Mouse (Mus musculus): Measurements from ENCODE around the gene Atf2. TPM values are rescaled to one million over a fixed set of nuclear protein-coding genes. Genes with fewer than 3 reads are reported as not detected.
A peak's percentile ranks its signal among the peaks of the same experiment; 100 is the strongest.
"Not testable (repeated sequence)": the region's sequence is repeated elsewhere in the genome, so short reads cannot be mapped to it uniquely, and the experiment has no call there.

Atf2 gene
- polyA plus RNA-seq, 1 experiment from 2014 or later = 14.4 TPM

- H3K4me1 ChIP-seq (ENCODE audit: insufficient read depth) = peaks cover 13% of the 10 kb centered on the region
- H3K4me3 ChIP-seq (ENCODE audit: low read depth, low read length) = no peak overlapping the region
- H3K9me3 ChIP-seq (ENCODE audit: low read length) = no peaks in the 10 kb centered on the region
- H3K27ac ChIP-seq (ENCODE audit: low read depth) = no peak overlapping the region
- ATAC-seq (no peak), DNase-seq (no peak)
- WGBS (ENCODE audit: insufficient replicate concordance) = 64% methylated on average over 2 of the region's 2 CpGs
- TF ChIP-seq EP300 (IDR thresholded peaks at IDR 0.05; ENCODE audit: low read depth) = no peak
- TF ChIP-seq CTCF (IDR thresholded peaks at IDR 0.05; ENCODE audit: low read depth) = no peak
- no peak overlapping the region for H3K9ac ChIP-seq (replicated peaks)
- H3K27me3 ChIP-seq (ENCODE audit: insufficient read depth, low read length) = no peaks in the 10 kb centered on the region
- H3K36me3 ChIP-seq (replicated peaks; ENCODE audit: insufficient read depth, low read length) = peaks cover 29% of the 10 kb centered on the region
- H3K4me2 ChIP-seq (ENCODE audit: low read depth, low read length) = peak overlapping the region; percentile 38; the same call in 1 of the 2 replicates
Observed at GRCm38 (mm10) chr2:73909116-73909515, 16.7 kb upstream of the Atf2 start.

- not testable (repeated sequence) for H3K27ac ChIP-seq (ENCODE audit: low read depth); H3K9ac ChIP-seq (replicated peaks); H3K9me3 ChIP-seq (ENCODE audit: low read length); H3K27me3 ChIP-seq (ENCODE audit: insufficient read depth, low read length); H3K4me2 ChIP-seq (ENCODE audit: low read depth, low read length); H3K4me3 ChIP-seq (ENCODE audit: low read depth, low read length); H3K4me1 ChIP-seq (ENCODE audit: insufficient read depth); DNase-seq; ATAC-seq
- peaks cover 26% of the 10 kb centered on the region for H3K36me3 ChIP-seq (replicated peaks; ENCODE audit: insufficient read depth, low read length)
Observed at GRCm38 (mm10) chr2:73904679-73905078, 12.2 kb upstream of the Atf2 start.

GRCm38 (mm10) chr2:73903536-73903935, 11.1 kb upstream of the Atf2 start:
- Histone ChIP-seq H3K9me3 (ENCODE audit: low read length) (no peaks in the 10 kb centered on the region), H3K9ac (replicated peaks) (no peak overlapping the region), H3K27me3 (ENCODE audit: insufficient read depth, low read length) (no peaks in the 10 kb centered on the region), H3K27ac (ENCODE audit: low read depth) (no peak overlapping the region), H3K4me2 (ENCODE audit: low read depth, low read length) (no peak overlapping the region), H3K36me3 (replicated peaks; ENCODE audit: insufficient read depth, low read length) (peaks cover 17% of the 10 kb centered on the region), H3K4me1 (ENCODE audit: insufficient read depth) (0 out of 2 replicates have a peak, but pooled peaks cover under 1% of the 10 kb centered on the region), H3K4me3 (ENCODE audit: low read depth, low read length) (no peak overlapping the region)
- TF ChIP-seq EP300 (IDR thresholded peaks at IDR 0.05; ENCODE audit: low read depth) (no peak), CTCF (IDR thresholded peaks at IDR 0.05; ENCODE audit: low read depth) (no peak)
- 92% methylated on average over 2 of the region's 2 CpGs for WGBS (ENCODE audit: insufficient replicate concordance)
- DNase-seq = no peak
- ATAC-seq = no peak; the same call in 1 of the 2 replicates

DNA sequence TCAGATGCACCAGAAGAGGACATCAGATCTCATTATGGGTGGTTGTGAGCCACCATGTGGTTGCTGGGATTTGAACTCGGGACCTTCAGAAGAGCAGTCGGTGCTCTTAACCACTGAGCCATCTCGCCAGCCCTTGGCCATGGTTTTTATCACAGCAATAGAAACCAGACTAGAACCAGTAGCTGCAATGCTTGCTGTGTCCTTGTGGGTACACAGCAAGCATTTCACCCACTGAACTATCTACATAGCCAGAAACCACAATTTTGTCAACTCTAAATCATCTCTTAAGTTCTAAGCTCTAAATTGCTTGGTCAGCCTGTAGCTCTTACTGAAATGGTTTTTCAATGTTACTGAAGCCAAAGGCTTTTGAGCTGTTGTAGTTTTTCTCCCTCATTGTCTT, 9.9 kb upstream of the Atf2 start:
- not testable (repeated sequence) for ATAC-seq; H3K4me1 ChIP-seq (ENCODE audit: insufficient read depth); H3K36me3 ChIP-seq (replicated peaks; ENCODE audit: insufficient read depth, low read length); DNase-seq; H3K4me3 ChIP-seq (ENCODE audit: low read depth, low read length); H3K4me2 ChIP-seq (ENCODE audit: low read depth, low read length); H3K27me3 ChIP-seq (ENCODE audit: insufficient read depth, low read length); H3K27ac ChIP-seq (ENCODE audit: low read depth); H3K9me3 ChIP-seq (ENCODE audit: low read length); H3K9ac ChIP-seq (replicated peaks)
- 88% methylated on average over 3 of the region's 3 CpGs for WGBS (ENCODE audit: insufficient replicate concordance)

DNA sequence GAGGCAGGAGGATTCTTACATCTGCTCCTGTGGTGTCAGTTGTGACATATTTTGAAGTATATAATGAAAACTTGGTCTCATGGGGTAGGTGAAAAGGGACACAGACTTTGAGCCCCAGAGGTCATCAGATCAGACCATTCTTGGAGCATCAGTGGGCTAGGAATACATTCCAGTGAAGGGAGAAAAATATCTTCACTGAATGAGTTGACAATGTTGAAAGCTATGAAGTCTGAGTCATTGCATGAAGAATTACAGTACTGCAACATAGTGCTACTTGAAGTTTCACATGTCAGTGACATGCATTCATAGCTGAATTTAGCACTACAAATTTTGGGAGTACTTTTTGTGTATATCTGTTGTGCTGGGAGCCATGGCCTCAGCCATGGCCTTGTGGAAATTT, 8.7 kb upstream of the Atf2 start:
- no peaks in the 10 kb centered on the region for H3K4me1 ChIP-seq (ENCODE audit: insufficient read depth)
- DNase-seq (no peak), ATAC-seq (no peak)
- no peak overlapping the region for H3K27ac ChIP-seq (ENCODE audit: low read depth)
- no peak overlapping the region for H3K4me2 ChIP-seq (ENCODE audit: low read depth, low read length)
- H3K9me3 ChIP-seq (ENCODE audit: low read length) = no peaks in the 10 kb centered on the region
- no peak for TF ChIP-seq CTCF (IDR thresholded peaks at IDR 0.05; ENCODE audit: low read depth)
- TF ChIP-seq EP300 (IDR thresholded peaks at IDR 0.05; ENCODE audit: low read depth) = no peak
- no peak overlapping the region for H3K4me3 ChIP-seq (ENCODE audit: low read depth, low read length)
- H3K36me3 ChIP-seq (replicated peaks; ENCODE audit: insufficient read depth, low read length) = no peaks in the 10 kb centered on the region
- H3K27me3 ChIP-seq (ENCODE audit: insufficient read depth, low read length) = no peaks in the 10 kb centered on the region
- H3K9ac ChIP-seq (replicated peaks) = no peak overlapping the region

- no peaks in the 10 kb centered on the region for H3K9me3 ChIP-seq (ENCODE audit: low read length)
- H3K27me3 ChIP-seq (ENCODE audit: insufficient read depth, low read length) = no peaks in the 10 kb centered on the region
- no peak overlapping the region for H3K4me2 ChIP-seq (ENCODE audit: low read depth, low read length)
- DNase-seq (no peak), ATAC-seq (no peak)
- H3K4me3 ChIP-seq (ENCODE audit: low read depth, low read length) = no peak overlapping the region
- no peak overlapping the region for H3K9ac ChIP-seq (replicated peaks)
- no peaks in the 10 kb centered on the region for H3K4me1 ChIP-seq (ENCODE audit: insufficient read depth)
- 45% methylated on average over 1 of the region's 1 CpGs for WGBS (ENCODE audit: insufficient replicate concordance)
- TF ChIP-seq CTCF (IDR thresholded peaks at IDR 0.05; ENCODE audit: low read depth) = no peak
- TF ChIP-seq EP300 (IDR thresholded peaks at IDR 0.05; ENCODE audit: low read depth) = no peak
- no peaks in the 10 kb centered on the region for H3K36me3 ChIP-seq (replicated peaks; ENCODE audit: insufficient read depth, low read length)
- H3K27ac ChIP-seq (ENCODE audit: low read depth) = no peak overlapping the region
Observed at GRCm38 (mm10) chr2:73900364-73900763, 7.9 kb upstream of the Atf2 start.

DNA sequence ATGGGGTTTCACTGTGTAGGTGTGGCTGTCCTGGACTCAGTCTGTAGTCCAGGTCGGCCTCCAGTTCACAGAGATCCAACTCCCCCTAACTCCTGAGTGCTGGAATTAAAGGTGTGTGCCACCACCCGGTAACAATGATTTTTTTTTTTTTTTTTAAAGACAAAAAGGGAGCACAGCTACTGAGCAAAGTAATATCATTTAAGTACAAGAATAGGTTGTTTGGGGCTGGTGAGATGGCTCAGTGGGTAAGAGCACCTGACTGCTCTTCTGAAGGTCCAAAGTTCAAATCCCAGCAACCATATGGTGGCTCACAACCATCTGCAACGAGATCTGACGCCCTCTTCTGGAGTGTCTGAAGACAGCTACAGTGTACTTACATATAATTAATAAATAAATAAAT, 4.5 kb upstream of the Atf2 start:
- not testable (repeated sequence) for H3K27ac ChIP-seq (ENCODE audit: low read depth); DNase-seq; H3K4me1 ChIP-seq (ENCODE audit: insufficient read depth); H3K36me3 ChIP-seq (replicated peaks; ENCODE audit: insufficient read depth, low read length); H3K4me3 ChIP-seq (ENCODE audit: low read depth, low read length); H3K27me3 ChIP-seq (ENCODE audit: insufficient read depth, low read length); H3K9me3 ChIP-seq (ENCODE audit: low read length); ATAC-seq; H3K9ac ChIP-seq (replicated peaks); H3K4me2 ChIP-seq (ENCODE audit: low read depth, low read length)
- 79% methylated on average over 4 of the region's 4 CpGs for WGBS (ENCODE audit: insufficient replicate concordance)
